Mouse (Mus musculus) gastrocnemius, postnatal 36 days (tissue): ENCODE measurements at regions not wholly inside any gene's neighbourhood (a gene's known extent, or its start where the extent isn't known, plus 50 kb on each side); places are given as distances from the start of the nearest gene placed in this dataset.

Experiments used
- DNase-seq, 2 experiments: peaks; one replicate each; pipeline ENCODE4 v3.0.0; 2022
- intact Hi-C: fragments of 180-260 bp; cut with DNase I; formaldehyde crosslinking; loops from one replicate; pipeline ENCODE4 v1.15.1; 2025

- no peak for DNase-seq
- intact Hi-C loops, result loop anchor here (10.0 kb wide), 1 partner anchor 319 kb away; no protein-coding TSS in a partner anchor
Measured at GRCm38 (mm10) chr11:22613500-22613899, 101.6 kb downstream of the Tmem17 start.

- intact Hi-C loops, result loop anchor here (1.0 to 10.0 kb wide), 4 partner anchors 105 to 392 kb away; partner anchors contain the start of gene Tmem17
- peak; percentile 82 to 88 for DNase-seq
Measured at GRCm38 (mm10) chr11:22617204-22617874, 105.5 kb downstream of the Tmem17 start.

- intact Hi-C loops, result no loop called here
Measured at GRCm38 (mm10) chr11:22620912-22621705, 109.2 kb downstream of the Tmem17 start.

GRCm38 (mm10) chr11:22621868-22622267 lies 110.0 kb downstream of the Tmem17 start:
- no peak for DNase-seq
- intact Hi-C loops, result loop anchor here (2.0 kb wide), 1 partner anchor 625 kb away; no protein-coding TSS in a partner anchor

More at GRCm38 (mm10) chr11:22620912-22621705, 109.2 kb downstream of the Tmem17 start:
- DNase-seq, result no peak

GRCm38 (mm10) chr11:22622496-22622997 lies 110.7 kb downstream of the Tmem17 start:
- DNase-seq, result no peak
- intact Hi-C loops, result loop anchor here (2.0 kb wide), 1 partner anchor 626 kb away; no protein-coding TSS in a partner anchor

GRCm38 (mm10) chr11:22626407-22626806 lies 114.5 kb downstream of the Tmem17 start:
- DNase-seq, result no peak
- intact Hi-C loops, result no loop called here

GRCm38 (mm10) chr11:22628497-22628896 lies 116.6 kb downstream of the Tmem17 start:
- DNase-seq, result no peak
- intact Hi-C loops, result no loop called here

GRCm38 (mm10) chr11:22628979-22629378 lies 117.1 kb downstream of the Tmem17 start:
- peak; percentile 14 to 29 for DNase-seq
- intact Hi-C loops, result no loop called here

GRCm38 (mm10) chr11:22629581-22629980 lies 117.7 kb downstream of the Tmem17 start:
- DNase-seq, result peak; percentile 39 to 50
- intact Hi-C loops, result no loop called here

GRCm38 (mm10) chr11:22629991-22630390 lies 118.1 kb downstream of the Tmem17 start:
- intact Hi-C loops, result loop anchor here (5.0 kb wide), 4 partner anchors 227 to 642 kb away; partner anchors contain the start of genes Xpo1 and Zrsr1

GRCm38 (mm10) chr11:22630982-22631381 lies 119.1 kb downstream of the Tmem17 start:
- intact Hi-C loops, result loop anchor here (5.0 kb wide), 4 partner anchors 226 to 641 kb away; partner anchors contain the start of genes Xpo1 and Zrsr1

More at GRCm38 (mm10) chr11:22629991-22630390, 118.1 kb downstream of the Tmem17 start:
- DNase-seq, result no peak

GRCm38 (mm10) chr11:22631606-22632313 lies 119.9 kb downstream of the Tmem17 start:
- no peak for DNase-seq
- intact Hi-C loops, result loop anchor here (2.0 to 5.0 kb wide), 5 partner anchors 226 to 641 kb away; partner anchors contain the start of genes Xpo1 and Zrsr1

More at GRCm38 (mm10) chr11:22630982-22631381, 119.1 kb downstream of the Tmem17 start:
- no peak for DNase-seq

GRCm38 (mm10) chr11:22632314-22632700 lies 120.4 kb downstream of the Tmem17 start:
- intact Hi-C loops, result loop anchor here (2.0 to 5.0 kb wide), 5 partner anchors 225 to 640 kb away; partner anchors contain the start of genes Xpo1 and Zrsr1
- DNase-seq, result no peak

- intact Hi-C loops, result loop anchor here (2.0 to 5.0 kb wide), 5 partner anchors 224 to 639 kb away; partner anchors contain the start of genes Xpo1 and Zrsr1
- no peak for DNase-seq
Measured at GRCm38 (mm10) chr11:22632988-22633387, 121.1 kb downstream of the Tmem17 start.

GRCm38 (mm10) chr11:22633961-22634360 lies 122.1 kb downstream of the Tmem17 start:
- intact Hi-C loops, result loop anchor here (2.0 to 5.0 kb wide), 5 partner anchors 223 to 638 kb away; partner anchors contain the start of genes Xpo1 and Zrsr1
- no peak for DNase-seq

- no peak for DNase-seq
- intact Hi-C loops, result no loop called here
Measured at GRCm38 (mm10) chr11:22635021-22635420, 123.1 kb downstream of the Tmem17 start.

- intact Hi-C loops, result no loop called here
- DNase-seq, result no peak
Measured at GRCm38 (mm10) chr11:22636321-22636720, 124.4 kb downstream of the Tmem17 start.

GRCm38 (mm10) chr11:22636761-22637557 lies 125.1 kb downstream of the Tmem17 start:
- intact Hi-C loops, result no loop called here
- DNase-seq, result no peak

GRCm38 (mm10) chr11:22638171-22638570 lies 126.3 kb downstream of the Tmem17 start:
- intact Hi-C loops, result no loop called here
- DNase-seq, result no peak
